Mouse (Mus musculus): ENCODE measurements around the gene Gnai2.

- TF ChIP-seq CTCF (IDR thresholded peaks at IDR 0.05; ENCODE audit: low read depth), result no peak
- no peak for TF ChIP-seq EP300 (IDR thresholded peaks at IDR 0.05; ENCODE audit: low read depth)
These were observed 34.3 kb upstream of the Gnai2 start, which contains the start of gene Slc38a3 for GRCm38 (mm10) chr9:107669480-107669945.
